Mouse (Mus musculus): Measurements from ENCODE around the gene Tnfaip8l3.

GRCm38 (mm10) chr9:54037717-54038116, 30.5 kb downstream of the Tnfaip8l3 start:
- TF ChIP-seq EP300 (optimal IDR thresholded peaks at IDR 0.05) (no peak), CTCF (IDR thresholded peaks at IDR 0.05; ENCODE audit: low read depth) (no peak)

Data from stomach, postnatal 0 days (tissue).